9 mouse cellular contexts compared by ENCODE assay signal in genomic region chr3:145885851-145886464, GRCm38 (mm10). TPM values are rescaled to one million over a fixed set of nuclear protein-coding genes. Genes with fewer than 3 reads are reported as not detected.
A peak's percentile ranks its signal among the peaks of the same experiment; 100 is the strongest.
DNase-seq lines count a peak whose midpoint lies in the region; ATAC-seq and TF ChIP-seq lines count a peak whose summit lies in the region.
"Had no signal": no experiment of that assay in that cellular context is flagged by ENCODE, and none has a peak within 500 bp of the region (broad histone marks: within the 10 kb centered on the region; RNA-seq: fewer than 3 reads in every experiment).

No protein-coding gene starts in this region.

- 54% methylated on average over 5 of the region's 5 CpGs for whole genome bisulfite sequencing in forebrain, embryonic 14.5 days
- 68% methylated on average over 5 of the region's 5 CpGs for WGBS in midbrain, postnatal 0 days

- H3K4me3 ChIP-seq in forebrain, embryonic 14.5 days (ENCODE audit: low read depth, low read length) = no peak overlapping the region
- H3K4me3 ChIP-seq in midbrain, postnatal 0 days (ENCODE audit: low read depth, low read length) = no peak overlapping the region
- H3K4me3 ChIP-seq: erythroblast, embryonic 14.5 days had no signal

- H3K4me1 ChIP-seq in forebrain, embryonic 14.5 days (ENCODE audit: control insufficient read depth, insufficient read depth, low read length) = peaks cover 36% of the 10 kb centered on the region
- no peaks in the 10 kb centered on the region for H3K4me1 ChIP-seq in midbrain, postnatal 0 days (ENCODE audit: insufficient read depth, low read length)

- peak overlapping the region; percentile 91 for H3K27ac ChIP-seq in forebrain, embryonic 14.5 days (ENCODE audit: low read depth, low read length)
- H3K27ac ChIP-seq in midbrain, postnatal 0 days (ENCODE audit: low read depth, low read length) = 0 out of 2 replicates have a peak overlapping the region, but pooled peaks have one; percentile 13

- 0 out of 2 replicates have a peak overlapping the region, but pooled peaks have one; percentile 12 for H3K4me2 ChIP-seq in forebrain, embryonic 14.5 days (ENCODE audit: low read length)
- H3K4me2 ChIP-seq in midbrain, postnatal 0 days (ENCODE audit: low read depth, low read length, poor library complexity, severe bottlenecking) = no peak overlapping the region

- H3K9ac ChIP-seq in forebrain, embryonic 14.5 days (ENCODE audit: low read length) = no peak overlapping the region
- no peak overlapping the region for H3K9ac ChIP-seq in midbrain, postnatal 0 days (replicated peaks; ENCODE audit: low read length, poor library complexity, severe bottlenecking)

- intact Hi-C loops in heart, postnatal 25 days (cut with DNase I) = no loop called here

- DNase-seq in heart, adult 18-20 months = peak; percentile 42 to 62
- DNase-seq in heart, postnatal 25 days (ENCODE audit: low spot score) = no peak
- DNase-seq in forebrain, embryonic 14.5 days (ENCODE audit: low spot score) = peak; percentile 59
- DNase-seq in kidney, adult 9 months = peak; percentile 89
- DNase-seq in midbrain, postnatal 0 days (ENCODE audit: low spot score) = no peak
- no peak for DNase-seq in thymus, postnatal 14 days
- DNase-seq in spleen, postnatal 4 days (ENCODE audit: low spot score in 2 of 2) = no peak
- DNase-seq in embryo, embryonic 10.5 days (ENCODE audit: low spot score) = no peak

- peak; percentile 14 for ATAC-seq in forebrain, embryonic 14.5 days
- ATAC-seq in midbrain, postnatal 0 days (ENCODE audit: low FRiP score) = no peak

- H3K36me3 ChIP-seq in forebrain, embryonic 14.5 days (ENCODE audit: control insufficient read depth, insufficient read depth, low read length) = no peaks in the 10 kb centered on the region
- H3K36me3 ChIP-seq in midbrain, postnatal 0 days (ENCODE audit: insufficient read depth, low read length) = no peaks in the 10 kb centered on the region

- no peaks in the 10 kb centered on the region for H3K27me3 ChIP-seq in forebrain, embryonic 14.5 days (replicated peaks; ENCODE audit: control insufficient read depth, insufficient read depth, low read length)
- H3K27me3 ChIP-seq in midbrain, postnatal 0 days (ENCODE audit: insufficient read depth, low read length) = no peaks in the 10 kb centered on the region

- TF ChIP-seq CTCF in midbrain, postnatal 0 days (IDR thresholded peaks at IDR 0.05) = no peak

- no peaks in the 10 kb centered on the region for H3K9me3 ChIP-seq in forebrain, embryonic 14.5 days (replicated peaks; ENCODE audit: control insufficient read depth, low read length)
- no peaks in the 10 kb centered on the region for H3K9me3 ChIP-seq in midbrain, postnatal 0 days (ENCODE audit: low read length)

RNA-seq across cellular contexts. Expression of gene Bcl10, which starts 36.6 kb away (rescaled TPM):
- total RNA-seq in heart, adult 18-20 months (2021) = 10 to 100 TPM; 16.1 to 16.5 TPM
- 10 to 100 TPM; 18.1 to 20.4 TPM for total RNA-seq in heart, postnatal 25 days (2021)
- polyA plus RNA-seq in forebrain, embryonic 14.5 days (2014; fragmentation: Nextera tagmentation; extraction: Ambion mirVana) = 41.7 and 50.4 TPM in 2 replicates
- 19.4 and 29.4 TPM in 2 replicates for total RNA-seq in midbrain, postnatal 0 days (2014; rRNA removed)
- 33.2 and 33.3 TPM in 2 replicates for polyA plus RNA-seq in midbrain, postnatal 0 days (2015; fragmentation: Nextera tagmentation; extraction: Ambion mirVana)

RNA-seq across cellular contexts. Expression of gene 2410004B18Rik, which starts 51.9 kb away (rescaled TPM):
- 10 to 100 TPM; 18.0 to 20.6 TPM for total RNA-seq in heart, adult 18-20 months (2021)
- 10 to 100 TPM; 16.8 to 18.1 TPM for total RNA-seq in heart, postnatal 25 days (2021)
- polyA plus RNA-seq in forebrain, embryonic 14.5 days (2014; fragmentation: Nextera tagmentation; extraction: Ambion mirVana) = 76.4 and 83.3 TPM in 2 replicates
- 48.9 and 55.1 TPM in 2 replicates for total RNA-seq in midbrain, postnatal 0 days (2014; rRNA removed)
- 83.8 and 87.3 TPM in 2 replicates for polyA plus RNA-seq in midbrain, postnatal 0 days (2015; fragmentation: Nextera tagmentation; extraction: Ambion mirVana)

Comparison
In these comparisons a context has a peak if more than half of its experiments do, and no peak if none do; other contexts are left out.
1. DNase-seq: peak in heart, adult 18-20 months (2 of 2), forebrain, embryonic 14.5 days (single experiment) and kidney, adult 9 months (single experiment); none in heart, postnatal 25 days (single experiment), midbrain, postnatal 0 days (single experiment), thymus, postnatal 14 days (single experiment), spleen, postnatal 4 days (0 of 2) and embryo, embryonic 10.5 days (single experiment).